Mouse (Mus musculus): ENCODE data around the gene Rbm44.

Gene Rbm44

DNA sequence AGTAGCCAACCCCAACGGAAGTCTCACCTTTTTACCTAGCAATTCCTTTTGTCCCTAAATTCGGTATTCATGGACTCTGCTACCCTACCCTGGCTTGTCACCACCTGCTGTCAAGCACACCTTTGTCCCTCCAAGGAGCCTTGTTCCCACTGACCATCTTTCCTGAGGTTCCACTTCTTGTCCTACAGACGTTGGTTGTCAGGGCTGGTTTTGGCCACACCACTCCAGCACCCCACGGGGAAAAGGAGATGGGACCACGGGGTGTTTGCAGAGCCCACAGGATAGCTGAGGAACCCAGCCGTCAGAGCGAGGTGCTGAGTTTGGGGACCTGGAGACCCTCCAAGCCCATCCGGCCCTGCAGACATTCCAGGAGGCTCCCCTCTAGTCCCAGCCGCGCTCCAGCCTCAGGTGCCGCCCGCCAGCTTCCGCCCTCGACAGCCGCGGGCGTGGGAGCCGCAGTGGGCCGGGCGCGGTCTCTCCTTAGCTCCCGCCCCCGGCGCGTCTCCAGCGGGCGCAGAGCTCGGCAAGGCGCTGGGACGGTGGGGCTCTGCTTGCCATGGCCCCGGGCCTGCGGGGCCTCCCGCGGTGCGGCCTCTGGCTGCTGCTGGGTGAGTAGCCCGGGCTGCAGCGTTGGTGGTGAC is 34.8 kb downstream of the Rbm44 start, which contains the start of gene Ramp1:
Gene Ramp1 (plus strand): TSS at position 290 of the 641 bp plus-strand sequence.
- DNase-seq = peak; percentile 57 to 72

- no peak for DNase-seq
Observed at GRCm38 (mm10) chr1:91180174-91180565, 35.3 kb downstream of the Rbm44 start.

DNA sequence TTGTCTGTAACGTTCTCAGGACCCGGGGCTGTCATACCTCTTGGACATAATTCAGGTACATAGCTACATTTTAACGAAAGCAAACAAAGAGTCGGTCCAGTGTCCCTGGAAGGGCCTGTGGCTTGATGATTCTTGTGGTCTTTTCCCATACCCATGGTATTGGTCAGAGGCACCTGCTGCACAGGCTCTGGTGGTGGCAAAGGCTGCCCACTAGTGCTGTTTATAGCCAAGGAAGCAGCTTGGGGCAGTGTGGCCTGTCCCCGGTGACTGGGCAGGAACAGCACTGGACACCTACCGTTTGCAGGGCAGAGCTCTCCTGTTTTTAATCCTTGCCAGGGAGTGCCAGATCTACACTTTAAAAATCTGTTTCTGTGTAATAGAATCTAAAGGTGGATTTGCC is 35.8 kb downstream of the Rbm44 start:
- no peak for DNase-seq

DNA sequence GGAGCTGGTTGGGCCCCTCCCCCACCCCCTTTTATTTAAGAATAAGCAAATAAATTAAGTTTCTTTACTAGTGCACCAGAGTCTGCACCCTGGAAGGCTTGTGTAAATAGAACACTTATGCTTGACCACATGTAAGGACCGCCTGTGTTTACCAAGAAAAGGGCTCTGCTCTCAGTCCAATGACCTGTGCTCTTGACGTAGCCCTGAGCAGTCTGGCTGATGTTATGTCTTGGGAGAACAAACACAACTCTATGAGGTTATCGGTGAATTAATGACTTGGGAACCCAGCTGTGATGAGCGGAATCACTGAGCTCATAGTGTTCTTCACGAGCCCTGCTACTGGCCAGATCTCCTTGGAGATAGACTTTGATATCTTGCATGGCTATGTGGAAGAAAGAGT is 36.4 kb downstream of the Rbm44 start:
- DNase-seq = peak in 1 of 2 experiments; percentile 12

DNA sequence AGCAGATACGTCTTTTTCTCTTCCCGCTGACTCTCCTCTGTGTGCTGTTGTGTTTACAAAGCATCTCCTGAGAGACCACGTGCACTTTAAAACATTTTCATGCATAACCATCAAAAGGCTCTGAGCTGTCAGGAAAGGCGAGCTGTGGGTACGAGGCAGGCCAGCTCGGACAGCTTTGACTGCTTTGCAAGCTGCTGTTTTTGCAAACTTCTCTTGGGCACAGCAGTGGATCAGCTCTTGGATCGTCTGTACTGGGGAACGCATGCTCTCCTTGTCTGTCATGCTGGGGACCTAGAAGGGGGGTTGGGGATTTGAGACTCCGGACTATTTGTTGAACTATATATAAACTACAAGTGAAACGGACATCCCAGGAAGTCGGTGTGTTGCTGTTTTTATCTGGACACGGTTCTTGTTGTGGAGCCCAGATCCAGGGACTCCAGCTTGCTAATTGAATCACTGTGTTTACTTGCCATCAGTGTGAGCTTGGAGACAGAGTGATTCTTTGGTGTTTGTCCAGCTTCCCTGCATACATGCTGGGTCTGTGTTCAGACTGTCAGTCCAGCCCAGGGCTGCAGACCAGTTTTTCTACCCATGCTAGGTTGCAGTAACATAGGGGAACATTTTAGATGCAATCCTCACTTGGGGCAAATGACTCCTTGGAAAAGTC is 37.0 kb downstream of the Rbm44 start:
- DNase-seq = no peak

GRCm38 (mm10) chr1:91183305-91183704 is 38.4 kb downstream of the Rbm44 start:
- no peak for DNase-seq

DNA sequence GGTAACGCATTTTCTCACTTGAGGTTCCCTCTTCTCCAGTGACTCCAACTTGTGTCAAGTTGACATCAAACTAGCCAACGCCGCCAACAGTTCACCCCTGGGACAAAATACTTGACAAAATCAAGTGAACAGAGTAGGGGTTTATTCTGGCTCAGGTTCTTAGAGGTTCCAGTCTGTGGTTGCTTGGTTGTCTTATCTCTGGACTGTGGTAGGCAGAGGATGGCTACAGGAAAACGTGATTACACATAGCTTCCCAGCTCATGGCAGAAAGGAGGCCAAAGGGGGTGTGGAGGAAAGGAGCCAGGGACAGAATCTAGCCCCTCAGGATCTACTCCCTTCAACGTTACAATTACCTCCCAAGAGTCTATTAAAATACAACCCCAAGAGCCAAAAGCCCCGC is 41.8 kb downstream of the Rbm44 start:
- no peak for DNase-seq

GRCm38 (mm10) chr1:91187315-91187714 is 42.4 kb downstream of the Rbm44 start:
- no peak for DNase-seq

- no peak for DNase-seq
Observed at GRCm38 (mm10) chr1:91187786-91188640, 43.1 kb downstream of the Rbm44 start.

- DNase-seq = no peak
Observed at GRCm38 (mm10) chr1:91188851-91189460, 44.1 kb downstream of the Rbm44 start.

GRCm38 (mm10) chr1:91192184-91192583 is 47.3 kb downstream of the Rbm44 start:
- no peak for DNase-seq

DNA sequence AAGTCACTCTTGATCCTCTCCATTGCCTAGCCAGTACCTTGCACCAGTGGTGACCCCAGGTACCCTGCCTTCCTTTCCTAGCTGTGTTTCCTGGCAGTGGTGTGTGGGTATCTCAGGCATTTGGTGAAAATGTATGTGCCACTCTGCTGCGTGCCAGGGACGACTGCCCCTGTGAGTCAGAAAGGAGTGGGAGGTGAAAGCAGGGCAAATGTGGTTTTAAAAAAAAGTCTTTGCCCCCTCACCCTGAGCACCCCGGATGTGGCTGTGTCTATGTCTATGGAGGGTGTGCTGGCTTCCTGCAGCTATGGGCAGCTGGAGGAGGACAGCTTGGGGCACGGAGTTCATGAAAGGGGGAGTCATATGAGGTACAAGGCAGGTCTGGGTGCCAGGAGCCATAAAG is 48.4 kb downstream of the Rbm44 start:
- DNase-seq = no peak

DNA sequence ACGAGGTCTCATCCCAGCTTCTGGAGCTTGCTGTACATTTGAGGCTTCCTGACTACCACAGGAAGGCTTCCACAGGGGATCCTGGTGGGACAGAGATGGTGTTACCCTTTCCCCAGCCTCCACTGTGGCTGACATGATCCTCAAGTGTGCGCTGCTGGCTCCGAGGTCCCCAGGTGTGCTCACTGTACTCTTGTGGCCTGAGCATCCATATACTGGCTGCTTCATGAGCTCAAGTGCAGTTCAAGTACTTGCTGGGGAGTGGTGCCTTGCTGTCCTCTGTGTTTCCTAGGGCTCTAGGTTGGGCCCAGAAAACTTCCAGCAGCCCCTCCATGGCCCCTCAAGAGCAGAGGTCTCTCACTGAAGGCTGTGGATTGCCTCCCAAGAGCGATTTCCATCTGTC is 48.8 kb downstream of the Rbm44 start:
- no peak for DNase-seq

DNA sequence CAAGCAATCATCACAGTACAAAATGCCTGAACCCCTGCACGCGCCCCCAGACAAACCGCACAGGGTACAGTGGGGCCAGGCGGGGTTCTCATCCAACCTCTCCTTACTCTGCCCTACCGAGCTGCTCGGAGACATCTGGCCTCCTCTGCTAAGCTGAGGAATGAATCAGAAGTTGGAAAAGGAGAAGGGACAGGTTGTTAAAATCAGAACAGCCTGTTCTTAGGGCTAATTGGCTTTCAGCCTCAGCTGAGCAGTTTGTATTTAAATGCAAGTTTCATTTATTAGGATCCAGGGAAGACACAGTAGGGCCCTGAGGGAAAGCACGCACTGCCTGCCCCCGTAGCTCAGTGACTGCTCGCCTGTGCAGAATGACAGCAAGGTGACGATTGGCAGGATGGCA is 54.9 kb downstream of the Rbm44 start:
- no peak for DNase-seq

- DNase-seq = no peak
Observed at GRCm38 (mm10) chr1:91201122-91201521, 56.2 kb downstream of the Rbm44 start.

DNA sequence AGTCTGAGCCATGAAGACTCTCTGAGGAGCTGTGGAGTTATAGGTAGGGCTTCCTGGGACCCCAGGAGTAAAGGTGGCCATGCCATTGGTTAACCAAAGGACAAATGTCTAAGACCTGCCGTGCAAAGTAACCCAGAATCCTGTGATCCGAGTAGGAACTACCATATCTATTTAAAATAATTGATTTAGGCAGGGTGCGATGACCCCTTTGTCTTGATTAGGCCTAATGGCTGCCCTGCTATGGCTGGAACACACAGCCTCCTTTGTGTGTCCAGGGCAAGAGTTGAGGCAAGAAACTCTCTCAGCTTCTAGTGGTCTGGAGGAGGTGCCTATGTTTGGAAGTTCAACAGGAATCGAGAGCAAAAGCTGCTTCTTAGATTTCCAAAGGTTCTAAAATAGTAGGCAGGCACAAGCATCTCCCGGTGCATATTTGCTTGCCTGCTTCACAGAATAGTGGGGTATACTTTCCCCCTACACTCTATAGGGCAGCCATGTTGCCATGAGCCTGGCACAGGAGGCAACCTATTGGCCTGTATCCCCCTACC is 59.4 kb downstream of the Rbm44 start:
- DNase-seq = no peak

GRCm38 (mm10) chr1:91205651-91206050 is 60.8 kb downstream of the Rbm44 start:
- no peak for DNase-seq

GRCm38 (mm10) chr1:91206336-91206735 is 61.4 kb downstream of the Rbm44 start:
- DNase-seq = no peak

DNA sequence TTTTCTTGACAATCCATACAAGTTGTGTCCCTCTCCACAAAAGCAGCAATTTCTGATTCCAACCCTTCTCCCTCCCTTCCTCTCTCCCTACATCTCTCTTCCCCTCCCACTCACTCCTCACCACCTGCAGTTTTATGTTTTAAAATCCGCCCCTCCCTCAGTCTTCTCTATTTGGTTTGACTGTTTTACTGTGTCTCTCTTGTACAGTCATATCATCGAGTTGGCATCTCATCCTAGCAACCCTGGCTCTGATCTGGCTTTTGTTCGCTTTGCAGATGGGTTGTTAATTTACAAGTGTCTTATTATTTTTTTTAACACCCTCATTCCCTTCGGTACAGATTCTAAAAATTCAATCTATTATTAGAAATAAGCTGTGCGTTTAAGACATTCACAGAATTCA is 62.0 kb downstream of the Rbm44 start:
- DNase-seq = no peak

DNA sequence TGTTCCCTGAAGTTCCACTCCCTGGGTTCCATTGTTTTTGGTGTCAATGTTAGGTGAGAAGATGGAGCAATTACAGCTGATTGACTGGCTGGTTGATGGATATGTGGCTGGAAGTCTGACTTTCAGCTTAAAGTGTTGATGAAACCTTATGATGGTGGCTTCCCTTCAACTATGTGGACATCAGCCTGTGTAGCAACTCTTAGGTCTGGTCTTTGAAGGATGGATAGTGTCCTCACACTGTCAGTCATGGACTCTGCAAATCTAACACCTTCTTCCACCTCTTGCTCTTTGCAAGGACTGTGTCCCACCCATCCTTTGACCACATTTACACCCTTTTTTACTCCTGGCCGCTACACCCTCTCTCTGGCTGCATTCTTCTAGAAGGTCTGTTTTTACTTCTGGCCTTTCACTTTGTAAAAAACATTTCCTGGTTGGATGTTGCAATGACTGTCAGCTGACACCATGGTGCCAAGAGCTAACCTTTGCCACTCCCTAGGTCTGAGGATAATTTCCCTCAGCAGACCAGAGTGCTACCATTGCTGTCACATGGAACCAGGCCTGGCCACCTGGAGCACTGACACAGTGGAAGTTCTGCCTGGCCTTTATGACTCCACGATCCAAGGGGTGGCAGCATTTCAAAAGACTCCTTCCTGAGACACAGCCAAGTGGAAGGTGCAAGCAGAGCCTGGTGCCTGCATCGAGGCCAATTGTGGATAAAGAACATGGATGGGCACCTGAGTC is 62.6 kb downstream of the Rbm44 start:
- no peak for DNase-seq

DNA sequence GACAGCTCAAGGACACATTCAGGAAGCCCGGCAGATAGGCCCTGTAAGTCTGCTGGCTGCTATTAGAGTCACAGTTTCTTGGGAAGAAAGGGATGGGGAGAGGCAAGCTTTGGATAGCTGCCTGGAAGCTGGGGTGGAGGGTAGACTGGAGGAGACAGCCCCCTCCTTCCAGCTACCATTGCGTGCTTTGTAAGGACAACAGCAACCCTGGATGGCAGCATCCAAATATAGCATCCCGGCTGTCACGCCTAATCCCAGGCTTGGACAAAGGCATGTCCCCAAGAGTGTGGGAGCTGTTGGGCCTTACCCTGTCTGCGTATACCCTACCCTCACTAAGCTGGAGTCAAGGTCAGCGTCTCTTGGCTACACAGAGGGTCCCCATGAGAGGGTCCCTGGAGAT is 64.5 kb downstream of the Rbm44 start:
- no peak for DNase-seq

GRCm38 (mm10) chr1:91209785-91210184 is 64.9 kb downstream of the Rbm44 start:
- DNase-seq = peak in 1 of 2 experiments; percentile 13

Data from kidney, postnatal 4 days (tissue).